Mouse (Mus musculus) adrenal gland (tissue): ENCODE measurements at regions not wholly inside any gene's neighbourhood (a gene's known extent, or its start where the extent isn't known, plus 50 kb on each side); places are given as distances from the start of the nearest gene placed in this dataset.

Source experiments
- intact Hi-C: fragments of 180-260 bp; cut with DNase I; formaldehyde crosslinking; loops from one replicate; pipeline ENCODE4 v1.15.1; 2025

DNA sequence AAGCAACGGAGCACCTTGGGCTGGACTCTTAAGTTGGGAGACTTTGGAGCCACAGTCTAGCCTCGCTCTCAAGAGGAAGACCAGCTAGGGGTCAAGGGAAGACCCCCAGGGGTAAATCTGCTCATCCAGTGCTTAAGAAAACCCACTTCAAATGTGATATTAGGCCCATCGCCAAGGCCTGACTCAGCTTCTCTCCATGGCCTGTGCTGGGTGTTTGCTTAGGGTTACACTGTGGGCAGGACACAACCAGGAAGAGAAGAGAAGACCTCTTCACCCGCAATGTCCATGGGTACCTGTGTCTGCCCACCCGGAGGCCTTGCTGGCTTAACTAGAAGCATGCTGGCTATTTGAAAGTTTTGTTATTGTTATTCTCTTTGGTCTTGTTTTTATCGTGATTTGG, 151.0 kb upstream of the Tmc1 start:
- intact Hi-C loops, result loop anchor here (5.0 to 10.0 kb wide), 2 partner anchors 70 to 167 kb away; partner anchors contain the start of gene Zfand5

DNA sequence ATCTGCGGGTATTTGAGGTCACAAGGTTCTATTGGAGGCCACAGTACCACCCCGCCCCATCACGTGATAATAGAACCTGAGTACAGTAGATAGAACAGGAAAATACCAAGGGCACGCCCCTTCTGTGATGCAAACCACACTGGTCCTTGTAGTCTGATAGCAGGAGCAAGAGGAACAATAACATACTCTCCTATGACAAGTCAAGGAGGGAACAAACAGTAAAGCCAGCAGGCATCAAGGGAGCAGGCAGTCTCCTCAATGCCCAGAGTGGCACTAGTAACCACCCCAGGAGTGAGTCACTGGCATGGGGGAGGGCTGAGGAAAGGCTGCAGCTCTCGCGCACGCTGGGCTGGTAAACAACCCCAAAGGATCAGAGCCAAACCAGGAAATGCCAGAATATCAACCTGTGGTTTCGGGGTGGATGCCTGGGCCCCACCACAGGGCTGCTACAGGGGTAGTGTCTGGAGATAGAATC, 150.5 kb upstream of the Tmc1 start:
- intact Hi-C loops, result loop anchor here (10.0 kb wide), 1 partner anchor 70 kb away; no protein-coding TSS in a partner anchor

DNA sequence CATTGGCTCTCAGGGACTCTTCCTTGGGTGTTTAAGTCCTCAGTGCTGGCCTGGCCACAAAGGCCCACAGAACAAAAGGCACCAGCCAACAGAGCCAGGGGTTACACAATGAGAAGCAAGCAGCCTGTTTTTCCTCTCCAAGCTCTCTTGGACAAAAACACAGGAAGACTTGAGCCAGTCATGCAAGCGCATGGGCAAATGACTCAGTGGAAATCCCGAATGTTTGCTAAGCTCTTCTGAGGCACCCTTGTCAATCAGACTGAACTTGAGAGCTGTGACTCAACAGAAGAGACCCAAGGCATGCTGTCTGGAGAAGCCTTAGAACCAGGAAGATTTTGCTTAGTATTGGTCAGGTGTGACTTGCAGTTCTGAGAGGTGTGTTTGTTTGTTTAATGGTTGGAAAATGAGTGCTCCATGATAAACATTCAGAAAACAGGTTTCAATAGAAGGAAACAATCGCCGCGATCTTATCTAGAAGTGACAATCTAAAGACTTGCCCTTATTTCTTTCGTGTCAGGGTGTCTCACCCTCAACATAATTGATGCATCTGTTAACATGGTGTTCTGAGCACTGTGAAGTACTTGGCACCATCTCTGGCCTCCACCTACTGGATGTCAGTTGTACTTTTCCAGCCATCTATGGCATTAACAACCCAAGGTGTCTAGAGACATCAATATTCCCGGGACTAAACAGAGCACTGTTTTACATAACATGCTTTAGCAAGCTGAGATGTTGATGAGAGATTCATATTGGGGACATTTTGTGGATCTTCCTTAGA, 124.0 kb upstream of the Tmc1 start:
- intact Hi-C loops, result no loop called here

DNA sequence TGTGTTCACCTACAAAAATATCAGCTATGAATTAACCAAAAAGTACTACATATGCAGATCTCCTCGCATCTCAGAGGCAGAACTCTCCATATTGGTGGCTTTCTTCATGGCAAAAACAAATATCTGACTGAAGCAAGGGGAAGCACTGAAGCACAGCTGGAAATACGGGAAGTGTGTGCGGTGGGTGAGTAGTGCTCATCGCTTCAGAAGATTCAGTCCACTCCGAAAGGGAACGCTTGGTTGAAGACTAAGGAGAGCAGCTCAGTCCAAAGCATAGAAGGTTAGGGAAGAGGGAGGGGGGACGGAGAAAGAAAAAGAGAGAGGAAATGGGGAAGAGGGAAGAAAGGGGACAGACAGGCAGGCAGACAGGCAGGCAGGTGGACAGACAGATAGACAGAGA, 114.4 kb upstream of the Tmc1 start:
- intact Hi-C loops, result no loop called here

DNA sequence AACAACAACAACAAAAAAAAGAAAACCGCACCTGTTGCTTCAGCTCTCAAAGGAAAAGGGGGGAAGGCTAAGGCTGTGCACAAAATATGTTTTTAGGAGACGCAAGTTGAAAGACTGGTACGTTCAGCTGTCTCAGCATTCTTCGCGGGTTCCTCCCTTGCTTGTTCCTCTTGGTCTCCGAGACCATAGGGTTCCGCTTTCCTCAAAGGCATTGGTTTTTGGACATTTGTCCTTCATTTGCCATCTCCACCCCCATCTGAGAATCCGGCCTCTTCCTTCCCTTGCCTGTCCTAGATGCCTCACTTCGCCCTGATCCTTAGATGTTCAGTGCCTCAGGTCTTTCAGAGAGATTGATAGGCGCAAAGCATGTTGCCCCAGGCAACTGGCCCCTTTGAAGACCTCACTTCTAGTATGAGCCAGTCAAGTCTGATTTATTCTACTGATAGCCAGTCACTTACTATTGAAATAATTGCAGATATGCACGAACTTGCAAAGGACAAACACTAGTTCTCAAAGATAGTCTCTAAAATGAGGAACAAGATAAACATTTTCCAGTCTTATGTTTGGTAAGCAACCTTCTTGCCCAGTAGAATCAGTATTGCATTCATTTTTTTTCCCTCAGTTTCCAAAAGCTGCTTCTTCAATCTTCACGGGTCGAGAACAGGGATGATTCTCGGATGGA, 112.6 kb upstream of the Tmc1 start:
- intact Hi-C loops, result no loop called here

DNA sequence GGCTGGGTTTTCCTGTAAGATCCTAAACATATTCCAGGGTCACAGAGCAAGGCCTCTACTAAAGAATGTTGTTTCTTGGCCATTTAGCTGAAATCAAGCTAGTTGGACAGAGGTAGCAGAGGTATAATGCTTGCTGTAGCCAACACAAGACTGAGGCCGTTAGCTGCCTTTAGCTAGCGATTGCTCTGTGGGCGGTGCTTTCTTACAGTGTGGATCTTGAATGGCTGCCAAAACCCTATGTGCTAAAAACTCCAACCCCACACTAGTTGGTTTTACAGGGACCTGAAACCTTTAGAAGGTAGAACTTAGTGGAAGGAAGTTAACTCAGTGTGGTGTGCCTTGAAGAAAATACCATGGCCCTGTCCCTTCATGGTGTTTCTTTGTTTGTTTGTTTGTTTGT, 110.9 kb upstream of the Tmc1 start:
- intact Hi-C loops, result no loop called here

DNA sequence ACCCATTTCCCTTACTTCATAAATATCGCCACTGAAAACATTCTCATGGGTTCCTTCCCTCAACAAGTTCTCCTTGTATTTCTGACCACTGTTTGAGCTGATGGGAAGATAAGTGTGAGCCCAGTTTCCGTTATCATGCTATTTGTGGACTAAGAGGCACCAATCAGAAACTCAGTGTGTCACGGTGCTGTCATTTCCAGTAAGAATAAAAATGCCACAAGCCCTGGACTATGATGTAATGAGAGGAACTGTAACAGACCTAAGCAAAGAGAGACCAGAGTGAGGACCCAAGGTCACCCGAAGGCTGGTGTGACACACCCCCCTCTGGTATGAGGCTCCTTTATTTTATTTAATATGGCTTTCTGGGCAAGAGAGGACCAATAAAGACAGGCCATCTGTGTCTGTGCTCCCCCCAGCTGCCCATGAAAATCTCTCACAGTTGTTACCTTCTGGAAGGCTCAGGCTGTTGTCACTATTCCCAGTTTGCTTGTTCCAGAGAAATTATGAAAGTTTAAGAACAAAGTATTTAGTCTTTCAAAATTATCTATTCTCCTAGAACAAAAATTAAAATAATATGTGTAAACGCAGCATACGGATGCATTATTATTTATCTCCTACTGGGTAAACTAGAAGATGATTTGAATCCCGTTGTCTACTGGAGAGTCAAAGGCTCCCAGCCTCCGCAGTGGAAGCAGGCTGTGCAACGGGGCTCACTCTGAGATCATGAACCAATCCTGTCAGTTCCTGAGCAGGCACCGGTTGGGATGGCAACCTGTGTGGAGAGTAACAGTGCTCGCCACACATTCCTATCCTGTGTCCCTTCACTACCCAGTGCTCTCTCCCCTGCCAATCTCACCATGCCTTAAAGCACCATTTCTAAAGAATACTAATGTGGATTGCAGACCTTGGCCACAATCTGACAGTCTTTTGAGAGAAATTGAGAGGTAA, 99.9 kb upstream of the Tmc1 start:
- intact Hi-C loops, result no loop called here

DNA sequence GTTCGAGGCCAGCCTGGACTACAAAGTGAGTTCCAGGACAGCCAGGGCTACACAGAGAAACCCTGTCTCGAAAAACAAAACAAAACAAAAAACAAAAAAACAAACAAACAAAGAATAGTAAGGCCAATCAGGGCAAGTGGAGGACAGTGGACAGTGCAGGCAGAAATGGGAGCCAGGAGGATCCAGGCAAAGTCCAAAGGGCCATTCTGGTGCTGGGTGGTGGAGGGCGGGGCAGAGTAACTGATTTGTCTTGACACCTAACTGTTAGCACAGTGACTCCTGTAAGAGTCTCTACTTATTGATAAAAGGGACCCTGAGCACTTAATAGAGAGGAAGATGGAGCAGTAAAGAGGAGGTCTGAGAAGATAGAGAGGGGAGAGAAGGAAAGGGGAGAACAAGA, 98.8 kb upstream of the Tmc1 start:
- intact Hi-C loops, result no loop called here

DNA sequence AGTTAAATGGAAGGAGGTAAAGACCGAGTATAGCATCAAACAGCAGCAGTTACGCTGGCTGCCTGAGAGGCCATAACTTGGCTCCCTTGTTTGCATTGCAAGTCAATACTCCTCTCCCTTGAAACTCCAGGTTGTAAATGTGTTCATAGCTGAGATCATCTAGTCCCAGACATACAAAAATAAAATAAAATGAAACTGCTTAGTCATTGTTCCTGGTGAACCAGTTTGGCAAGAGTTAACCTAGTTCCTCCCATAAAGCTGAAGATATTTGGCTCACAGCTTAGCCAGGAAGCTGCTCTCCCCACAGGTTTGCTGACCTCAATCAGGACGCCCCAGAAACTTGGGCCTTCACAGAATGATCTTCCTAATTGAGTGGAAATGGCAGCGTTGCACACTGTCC, 97.9 kb upstream of the Tmc1 start:
- intact Hi-C loops, result no loop called here

DNA sequence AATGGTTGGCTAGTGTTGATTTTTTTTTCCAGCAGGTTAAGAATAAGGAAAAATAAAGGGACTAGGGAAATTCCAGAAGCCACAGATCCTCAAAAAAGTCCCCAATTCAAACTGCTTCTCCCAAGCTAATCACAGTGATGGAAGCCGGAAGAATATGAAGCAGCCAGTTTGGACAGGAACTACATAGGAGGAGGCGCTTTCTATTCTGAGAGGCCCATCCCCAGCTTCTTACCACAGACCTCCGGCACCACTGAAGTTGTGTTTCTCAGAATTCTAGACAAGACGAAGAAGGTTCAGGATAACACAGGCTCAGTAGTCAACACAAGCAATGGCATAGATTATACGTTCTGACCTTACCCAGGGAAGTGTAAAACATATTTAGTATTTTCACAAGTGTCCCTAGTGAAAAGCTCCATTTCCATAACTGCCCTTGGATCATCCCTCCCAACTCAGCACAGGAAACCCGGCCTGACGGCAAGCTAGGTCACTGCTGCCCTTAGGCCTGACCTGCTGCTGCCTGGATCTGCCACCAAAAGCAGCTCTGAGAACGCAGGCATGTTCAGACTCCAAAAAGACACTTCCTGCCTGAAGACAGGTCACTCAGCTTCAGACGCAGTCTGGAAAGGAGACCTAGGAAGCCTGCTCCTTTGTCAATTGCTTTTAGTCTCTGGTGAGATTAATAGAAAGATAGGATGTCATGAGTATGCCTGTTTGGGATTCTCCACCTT, 97.2 kb upstream of the Tmc1 start:
- intact Hi-C loops, result no loop called here

DNA sequence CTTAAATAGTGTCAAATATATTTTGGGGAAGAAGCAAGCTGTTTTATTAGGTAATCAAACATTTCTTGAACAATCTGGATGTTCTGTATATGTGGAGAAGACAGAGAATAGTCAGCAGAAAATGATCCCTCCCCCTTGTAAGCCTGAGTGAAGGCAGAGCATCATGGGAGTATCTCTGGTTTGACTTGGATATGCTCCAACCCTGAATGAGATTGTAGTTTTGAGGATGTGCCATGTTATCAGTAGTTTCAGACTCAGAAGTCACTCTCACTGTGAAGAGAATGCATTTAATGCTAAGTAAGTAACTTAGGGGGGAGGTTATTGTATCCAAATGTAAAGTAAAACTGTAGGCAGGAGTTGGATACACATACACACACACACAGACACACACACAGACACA, 95.3 kb upstream of the Tmc1 start:
- intact Hi-C loops, result no loop called here

DNA sequence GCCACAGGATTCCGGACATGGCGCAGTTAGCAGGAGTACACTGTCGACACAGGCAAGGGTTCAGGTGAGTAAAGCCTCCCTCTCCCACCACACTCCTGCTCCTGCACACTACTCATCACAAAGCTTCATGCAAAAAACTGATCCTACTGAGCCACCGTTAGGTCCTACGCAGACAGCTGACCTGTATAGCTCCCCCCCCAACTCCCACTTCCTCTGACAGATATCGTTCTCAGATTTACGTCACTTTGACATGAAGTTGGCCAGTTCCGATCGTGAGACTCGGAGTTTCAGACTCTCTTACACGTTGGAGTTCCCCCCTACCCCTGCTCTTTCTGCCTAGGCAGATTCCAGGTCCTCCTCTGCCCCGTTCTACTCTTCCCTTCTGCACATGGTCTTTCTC, 91.6 kb upstream of the Tmc1 start:
- intact Hi-C loops, result no loop called here

DNA sequence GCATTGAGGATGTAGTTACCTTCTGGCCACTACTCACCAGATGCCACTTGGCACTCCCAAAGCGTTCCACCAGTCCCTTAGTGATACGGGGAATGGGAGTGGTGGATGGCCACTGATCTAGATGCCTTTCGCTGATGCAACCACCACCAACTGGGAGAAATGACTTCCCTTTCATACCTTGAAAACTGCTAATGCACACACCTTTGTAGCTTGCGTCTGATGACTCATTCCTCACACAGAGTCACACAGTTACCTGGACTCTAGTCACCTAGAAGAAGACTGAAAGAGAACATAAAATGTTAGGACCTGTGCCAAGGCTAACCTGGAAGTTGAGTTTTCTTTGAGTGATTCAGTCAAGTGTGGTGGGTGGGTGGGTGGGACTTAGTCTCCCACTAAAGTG, 90.0 kb upstream of the Tmc1 start:
- intact Hi-C loops, result no loop called here

DNA sequence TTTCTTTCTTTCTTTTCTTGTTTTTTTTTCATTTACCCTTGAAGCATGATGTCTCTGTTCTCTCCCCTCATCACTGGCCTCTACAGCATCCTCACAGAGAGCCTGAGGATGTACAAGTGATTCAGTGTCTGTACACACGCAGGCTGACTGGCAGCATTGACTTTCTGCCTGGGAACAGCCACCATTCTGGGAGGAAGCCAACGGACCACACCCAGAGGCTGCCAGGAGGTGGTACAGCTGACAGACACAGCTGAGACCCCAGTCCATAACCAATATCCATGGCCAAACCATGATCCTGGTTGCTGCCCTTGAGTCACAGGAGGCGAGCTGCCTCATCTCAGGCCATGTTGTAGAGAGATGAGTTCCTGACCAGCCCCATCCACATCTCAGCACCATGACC, 88.5 kb upstream of the Tmc1 start:
- intact Hi-C loops, result no loop called here

DNA sequence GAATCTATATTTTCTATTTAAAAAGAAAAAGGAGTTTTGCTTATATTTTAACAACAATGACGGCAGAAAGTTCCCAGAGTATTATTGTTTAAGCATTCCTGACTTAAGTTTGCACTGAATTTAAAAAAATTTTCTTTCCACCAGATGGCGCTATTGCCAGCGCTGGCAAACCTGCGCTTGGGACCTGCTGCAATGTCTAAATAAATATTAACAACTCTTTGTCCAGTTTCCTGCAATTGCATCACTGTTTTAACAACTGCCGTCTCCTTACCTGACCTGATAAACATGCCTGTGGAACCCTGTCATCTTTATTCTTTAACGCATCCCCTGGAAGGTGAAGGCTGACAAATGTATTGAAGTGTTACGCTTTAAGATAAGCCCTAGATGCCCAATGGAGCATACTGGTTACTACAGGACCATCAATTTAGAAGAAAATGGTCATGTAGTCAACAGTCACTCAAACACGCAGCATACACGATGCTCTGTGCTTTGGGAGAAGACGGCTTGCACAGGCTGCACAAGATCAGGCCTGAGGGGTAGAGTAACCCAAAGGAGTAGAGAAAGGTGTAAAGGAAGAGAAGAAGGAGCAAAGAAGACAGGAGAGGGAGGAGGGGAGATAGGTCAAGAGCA, 83.6 kb upstream of the Tmc1 start:
- intact Hi-C loops, result loop anchor here (2.0 to 10.0 kb wide), 6 partner anchors 69 to 525 kb away; no protein-coding TSS in a partner anchor

DNA sequence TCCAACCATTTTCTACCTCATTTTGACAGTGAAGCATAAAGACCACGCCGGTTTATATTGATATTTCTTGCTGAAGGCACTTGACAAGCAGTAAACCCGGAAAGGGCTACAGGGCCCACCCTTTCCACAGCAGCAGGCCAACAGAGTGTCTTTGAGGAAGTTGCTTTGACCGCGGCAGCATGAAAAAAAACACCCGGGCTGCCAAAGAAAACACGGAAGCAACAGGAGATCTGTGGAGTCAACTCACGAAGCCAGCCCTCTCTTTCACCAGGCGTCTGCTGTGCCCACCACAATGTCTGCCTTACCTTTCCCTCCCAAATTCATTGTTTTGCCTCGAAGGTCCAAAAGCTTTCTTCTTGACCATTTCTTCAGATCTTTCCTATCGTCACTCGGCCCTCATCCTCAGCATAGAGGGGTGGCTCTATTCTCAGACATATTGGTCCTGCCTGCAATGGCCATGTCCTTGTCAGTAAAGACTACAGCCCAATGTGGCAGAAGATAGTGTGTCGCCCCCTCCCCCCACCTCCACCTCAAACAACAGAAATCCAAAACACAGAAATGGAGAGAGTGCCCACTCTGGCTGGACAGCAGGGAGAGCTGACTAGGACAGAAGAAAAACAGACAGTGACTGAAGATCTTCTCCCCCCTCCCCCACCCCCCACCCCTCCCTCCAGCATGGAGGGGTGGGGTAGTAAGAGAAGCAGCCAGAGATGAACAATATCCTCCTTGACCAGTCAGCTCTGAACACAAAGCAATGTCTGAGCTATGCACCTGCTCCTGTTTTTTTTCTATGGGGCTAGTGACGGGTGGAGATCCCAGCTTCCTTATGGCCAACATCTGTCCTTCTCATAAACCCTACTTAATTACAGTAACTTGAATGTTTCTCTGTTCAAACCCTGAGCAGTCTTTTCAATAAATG, 82.8 kb upstream of the Tmc1 start:
- intact Hi-C loops, result loop anchor here (2.0 to 10.0 kb wide), 5 partner anchors 136 to 526 kb away; no protein-coding TSS in a partner anchor

DNA sequence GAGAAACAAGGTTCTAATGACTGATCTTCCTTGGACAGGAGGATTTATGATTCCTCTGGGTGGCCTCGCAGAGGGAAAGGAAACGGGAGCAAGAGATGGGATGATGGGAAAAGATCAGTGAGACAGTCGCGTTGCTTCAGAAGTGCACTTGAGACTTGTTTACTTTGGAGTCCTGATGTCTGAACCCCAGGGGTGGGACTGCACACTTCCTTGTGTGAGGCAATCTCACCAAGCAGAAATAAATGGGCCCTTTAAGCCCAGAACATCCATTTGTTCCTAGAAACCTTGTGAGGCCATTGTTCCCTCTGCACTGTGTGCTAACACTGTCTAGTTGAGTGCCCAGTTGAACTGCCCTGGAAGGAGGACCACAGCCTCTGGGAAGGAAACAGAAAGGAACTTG, 81.5 kb upstream of the Tmc1 start:
- intact Hi-C loops, result loop anchor here (5.0 to 10.0 kb wide), 4 partner anchors 137 to 527 kb away; no protein-coding TSS in a partner anchor

DNA sequence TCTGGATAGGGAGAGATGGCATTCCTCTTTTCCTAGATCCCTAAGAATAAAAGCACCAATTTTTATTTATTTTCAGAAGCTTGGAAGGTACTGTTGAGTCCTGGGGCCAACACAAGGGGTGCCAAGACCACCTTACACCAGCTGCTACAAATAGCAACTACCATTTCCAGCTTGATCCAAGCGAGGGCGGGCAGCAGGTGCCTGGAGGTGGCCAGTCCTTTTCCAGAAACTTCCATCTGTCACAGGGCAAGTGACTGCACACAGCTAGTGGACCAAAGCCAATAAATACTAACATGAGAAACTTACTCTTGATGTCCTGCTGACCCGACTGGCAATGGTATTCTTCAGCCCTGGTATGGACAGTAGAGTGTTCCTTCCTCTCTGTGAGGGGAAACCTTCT, 80.0 kb upstream of the Tmc1 start:
- intact Hi-C loops, result loop anchor here (10.0 kb wide), 1 partner anchor 179 kb away; no protein-coding TSS in a partner anchor

DNA sequence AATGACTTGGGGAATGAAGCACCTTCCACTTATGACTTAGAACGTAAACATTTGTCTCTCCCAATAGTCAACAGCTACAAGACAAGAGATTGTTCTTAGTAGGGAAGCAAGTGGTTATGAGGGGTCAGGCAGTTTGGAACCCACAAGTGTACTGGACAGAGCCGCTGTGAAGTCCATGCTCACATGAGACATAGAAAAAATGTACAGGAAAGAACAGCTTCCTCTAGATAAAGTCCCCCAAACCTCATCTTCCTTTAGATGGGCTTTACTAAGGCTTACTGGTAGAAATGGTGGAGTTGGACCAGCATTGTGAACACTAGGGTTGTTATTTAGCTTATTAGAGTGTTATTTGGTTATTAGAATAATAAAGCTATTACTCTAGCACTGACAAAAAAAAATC, 78.6 kb upstream of the Tmc1 start:
- intact Hi-C loops, result loop anchor here (10.0 kb wide), 1 partner anchor 178 kb away; no protein-coding TSS in a partner anchor
